Mouse (Mus musculus) erythroblast, embryonic 14.5 days (primary cell): Measurements from ENCODE around the gene Gm37240. TPM values are rescaled to one million over a fixed set of nuclear protein-coding genes. Genes with fewer than 3 reads are reported as not detected.

Experiments
- H3K27me3 ChIP-seq: 2 replicates; pipeline ENCODE4 v1.6.1; 2012; ENCODE audit warnings: inconsistent platforms; ENCODE audit not compliant: control insufficient read depth
- H3K36me3 ChIP-seq: 2 replicates; pipeline ENCODE4 v1.6.1; 2012; ENCODE audit warnings: mild to moderate bottlenecking, inconsistent platforms; ENCODE audit not compliant: control insufficient read depth
- H3K4me1 ChIP-seq: 2 replicates; pipeline ENCODE4 v1.6.1; 2012; ENCODE audit warnings: inconsistent platforms; ENCODE audit not compliant: control insufficient read depth
- H3K4me3 ChIP-seq: replicated peaks from 2 replicates; pipeline ENCODE3; 2012; ENCODE audit warnings: moderate library complexity, mild to moderate bottlenecking, inconsistent platforms
- H3K9me3 ChIP-seq: 2 replicates; pipeline ENCODE4 v1.6.1; 2012; ENCODE audit warnings: low read length, inconsistent platforms, mixed read lengths; ENCODE audit not compliant: control insufficient read depth
- GATA1 ChIP-seq: IDR thresholded peaks from 2 replicates; pipeline ENCODE4 v1.6.1; 2012; ENCODE audit warnings: low read length, inconsistent platforms, mixed read lengths
- TAL1 ChIP-seq: IDR thresholded peaks from 3 replicates; pipeline ENCODE4 v1.6.1; 2012; ENCODE audit warnings: low read length, inconsistent platforms, mixed read lengths
- polyA plus RNA-seq: library from polyadenylated mRNA; stranded (reverse); fragments of >175 nt; gene quantifications from 2 replicates; pipeline ENCODE4 v1.2.3, GENCODE M21; 2012

Gm37240 gene
- polyA plus RNA-seq, 1 experiment: not detected

DNA sequence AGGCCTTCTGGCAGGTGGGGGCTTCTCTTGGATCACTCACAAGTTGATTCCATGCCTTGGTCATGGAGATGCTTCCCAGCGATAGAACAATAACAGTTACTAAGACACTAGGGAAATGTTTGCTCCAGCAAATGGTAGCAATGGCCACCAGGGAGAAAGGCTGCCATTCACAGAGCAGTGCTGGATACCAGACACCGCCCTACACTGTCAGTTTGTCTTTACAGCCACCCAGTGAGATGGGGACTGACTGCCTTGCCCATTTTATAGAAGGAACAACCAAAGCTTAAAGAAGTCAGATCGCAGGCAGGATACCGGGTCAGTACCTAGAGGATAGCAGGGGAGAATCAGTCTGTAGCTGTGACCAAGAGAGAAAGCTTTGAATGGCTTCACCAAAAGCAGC lies 129.9 kb downstream of the Gm37240 start:
- H3K9me3 ChIP-seq: no peaks in the 10 kb centered on the region
- H3K36me3 ChIP-seq: no peaks in the 10 kb centered on the region
- no peaks in the 10 kb centered on the region for H3K4me1 ChIP-seq
- H3K27me3 ChIP-seq: no peaks in the 10 kb centered on the region
- H3K4me3 ChIP-seq: no peak overlapping the region
- no peak for TF ChIP-seq TAL1
- no peak for TF ChIP-seq GATA1

DNA sequence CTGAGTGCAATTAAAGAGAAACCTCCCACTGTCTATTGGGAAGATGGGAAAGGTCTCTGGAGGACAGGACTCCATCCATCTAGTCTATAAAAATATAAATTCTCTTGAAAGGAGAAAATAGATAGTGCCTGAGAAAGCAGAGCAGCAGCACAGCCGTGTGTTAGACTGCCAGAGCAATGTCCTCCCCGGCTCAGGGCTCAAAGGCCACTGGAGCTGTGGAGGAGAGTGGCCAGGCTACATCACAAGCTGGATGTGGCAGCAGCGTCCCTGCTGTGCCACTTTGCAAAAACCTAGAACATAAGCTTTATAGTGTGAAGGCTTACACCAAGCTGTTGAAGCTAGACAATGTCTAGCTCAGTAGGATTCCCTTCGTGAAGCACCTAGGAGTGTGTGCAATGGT lies 138.0 kb downstream of the Gm37240 start:
- Histone ChIP-seq H3K4me3 (no peak overlapping the region), H3K27me3 (no peaks in the 10 kb centered on the region), H3K4me1 (no peaks in the 10 kb centered on the region), H3K9me3 (no peaks in the 10 kb centered on the region), H3K36me3 (no peaks in the 10 kb centered on the region)
- TF ChIP-seq TAL1 (no peak), GATA1 (no peak)

GRCm38 (mm10) chr3:85748863-85749262 lies 138.5 kb downstream of the Gm37240 start:
- no peak for TF ChIP-seq GATA1
- TF ChIP-seq TAL1: no peak
- Histone ChIP-seq H3K36me3 (no peaks in the 10 kb centered on the region), H3K27me3 (no peaks in the 10 kb centered on the region), H3K4me3 (no peak overlapping the region), H3K9me3 (no peaks in the 10 kb centered on the region), H3K4me1 (no peaks in the 10 kb centered on the region)

DNA sequence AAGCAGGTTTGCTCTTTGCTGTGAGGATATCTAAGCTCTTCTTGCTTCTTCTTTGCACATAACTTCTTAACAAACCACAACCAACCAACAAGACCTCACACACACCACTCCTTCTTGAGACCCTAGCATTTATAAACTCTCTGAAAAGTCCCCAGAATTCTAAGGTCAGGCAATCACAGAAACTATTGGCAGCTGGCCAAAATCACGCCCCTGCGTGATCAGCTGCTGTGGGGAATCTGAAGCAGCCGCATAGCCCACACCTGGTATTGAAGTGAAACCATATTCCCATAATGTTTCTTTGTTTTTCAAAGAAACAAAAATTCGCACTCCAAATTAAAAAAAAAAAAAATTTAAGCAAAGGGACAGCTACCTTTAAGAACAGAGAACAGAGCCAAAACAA lies 141.2 kb downstream of the Gm37240 start:
- Histone ChIP-seq H3K36me3 (no peaks in the 10 kb centered on the region), H3K9me3 (no peaks in the 10 kb centered on the region), H3K27me3 (no peaks in the 10 kb centered on the region), H3K4me3 (no peak overlapping the region), H3K4me1 (peaks cover 13% of the 10 kb centered on the region)
- no peak for TF ChIP-seq TAL1
- TF ChIP-seq GATA1: no peak

DNA sequence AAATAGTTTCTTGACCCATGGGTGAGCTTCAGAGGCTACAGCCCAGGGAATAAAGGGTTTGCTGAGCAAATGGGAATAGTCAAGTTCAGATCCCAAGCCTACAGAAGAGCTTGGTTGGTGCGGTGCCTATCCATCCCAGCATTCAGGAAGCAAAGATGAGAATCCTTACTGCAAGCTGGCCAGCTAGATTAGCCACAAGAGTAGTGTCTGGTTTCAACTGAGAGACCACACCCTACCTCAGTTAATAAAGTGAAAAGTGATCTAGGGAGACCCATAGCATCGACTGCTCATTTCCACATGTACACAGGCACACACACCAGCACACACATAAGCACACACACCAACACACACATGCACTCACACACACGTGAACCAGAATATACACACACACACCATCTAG lies 145.6 kb downstream of the Gm37240 start:
- no peaks in the 10 kb centered on the region for H3K36me3 ChIP-seq
- peaks cover 15% of the 10 kb centered on the region for H3K4me1 ChIP-seq
- 0 out of 2 replicates have a peak, but pooled peaks cover 2% of the 10 kb centered on the region for H3K27me3 ChIP-seq
- no peak overlapping the region for H3K4me3 ChIP-seq
- peak; percentile 47; the same call in 1 of the 3 replicates for TF ChIP-seq TAL1
- no peak for TF ChIP-seq GATA1
- H3K9me3 ChIP-seq: no peaks in the 10 kb centered on the region

- TF ChIP-seq GATA1: no peak
- no peak for TF ChIP-seq TAL1
- H3K9me3 ChIP-seq: no peaks in the 10 kb centered on the region
- no peaks in the 10 kb centered on the region for H3K36me3 ChIP-seq
- H3K4me1 ChIP-seq: peaks cover 15% of the 10 kb centered on the region
- H3K27me3 ChIP-seq: peaks cover 4% of the 10 kb centered on the region; the same call in 1 of the 2 replicates
- H3K4me3 ChIP-seq: no peak overlapping the region
These were observed 148.7 kb downstream of the Gm37240 start for GRCm38 (mm10) chr3:85738591-85738990.

DNA sequence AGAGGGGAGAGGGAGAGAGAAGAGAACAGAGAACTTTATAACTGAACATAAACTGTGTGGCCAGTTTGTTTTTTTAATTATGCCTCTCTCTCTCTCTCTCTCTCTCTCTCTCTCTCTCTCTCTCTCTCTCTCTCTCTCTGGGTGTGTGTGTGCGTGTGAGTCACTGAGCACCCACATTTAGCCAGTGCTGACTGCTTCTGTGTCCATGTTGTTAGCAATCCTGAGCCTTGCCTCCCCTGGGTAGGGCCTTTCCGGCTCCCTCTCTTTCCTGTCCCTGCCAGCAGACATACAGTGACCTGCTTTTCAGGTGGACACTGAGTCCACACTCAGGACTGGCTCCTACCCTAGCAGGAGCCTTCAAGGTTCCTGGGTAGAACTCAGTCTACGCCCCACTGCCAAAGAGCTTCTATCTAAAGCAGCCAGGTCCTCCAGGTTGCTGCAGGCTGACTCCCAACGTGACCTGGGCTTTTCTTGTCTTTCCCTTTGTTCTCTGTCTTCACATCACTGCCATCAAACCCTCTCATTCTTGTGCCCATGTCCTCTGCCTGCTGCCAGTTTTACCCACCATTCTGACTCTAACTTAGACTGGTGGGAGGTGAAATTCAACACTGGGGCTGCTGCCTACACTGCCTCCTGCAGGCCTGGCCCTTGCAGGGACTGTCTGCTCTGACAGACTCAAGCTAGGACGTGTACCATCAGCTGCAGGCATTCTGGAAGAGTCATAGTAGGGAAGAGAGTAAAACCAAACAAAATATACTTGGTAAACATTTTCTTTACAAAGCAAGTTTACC lies 153.2 kb downstream of the Gm37240 start:
- TF ChIP-seq TAL1 (no peak), GATA1 (no peak)
- H3K4me3 ChIP-seq: no peak overlapping the region
- H3K36me3 ChIP-seq: no peaks in the 10 kb centered on the region
- peaks cover 9% of the 10 kb centered on the region for H3K27me3 ChIP-seq
- no peaks in the 10 kb centered on the region for H3K4me1 ChIP-seq
- H3K9me3 ChIP-seq: no peaks in the 10 kb centered on the region

GRCm38 (mm10) chr3:85727171-85727570 lies 160.1 kb downstream of the Gm37240 start:
- Histone ChIP-seq H3K36me3 (no peaks in the 10 kb centered on the region), H3K4me1 (peaks cover 40% of the 10 kb centered on the region), H3K4me3 (no peak overlapping the region), H3K27me3 (peaks cover 6% of the 10 kb centered on the region), H3K9me3 (no peaks in the 10 kb centered on the region)
- no peak for TF ChIP-seq GATA1
- no peak for TF ChIP-seq TAL1

DNA sequence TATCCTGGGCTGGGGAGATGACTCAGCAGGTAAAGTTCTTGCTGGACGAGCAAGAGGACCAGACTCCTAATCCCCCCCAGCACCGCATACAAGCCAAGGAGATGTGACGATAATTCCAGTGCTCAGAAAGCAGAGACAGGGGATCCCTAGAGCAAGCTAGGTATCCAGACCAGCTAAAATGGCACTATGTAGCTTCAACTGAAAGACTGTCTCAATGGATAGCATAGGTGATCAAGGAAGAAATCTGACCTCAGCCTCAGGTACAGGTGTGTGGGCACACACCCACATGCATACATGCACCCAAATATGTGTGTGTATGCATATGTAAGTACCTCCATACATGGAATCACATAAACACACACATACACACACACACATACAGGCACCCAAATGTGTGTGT lies 161.3 kb downstream of the Gm37240 start:
- no peak overlapping the region for H3K4me3 ChIP-seq
- no peaks in the 10 kb centered on the region for H3K9me3 ChIP-seq
- H3K4me1 ChIP-seq: peaks cover 42% of the 10 kb centered on the region
- TF ChIP-seq GATA1 (no peak), TAL1 (no peak)
- no peaks in the 10 kb centered on the region for H3K36me3 ChIP-seq
- peaks cover 6% of the 10 kb centered on the region for H3K27me3 ChIP-seq
